Mouse (Mus musculus): ENCODE results near the gene Hs3st1.

DNA sequence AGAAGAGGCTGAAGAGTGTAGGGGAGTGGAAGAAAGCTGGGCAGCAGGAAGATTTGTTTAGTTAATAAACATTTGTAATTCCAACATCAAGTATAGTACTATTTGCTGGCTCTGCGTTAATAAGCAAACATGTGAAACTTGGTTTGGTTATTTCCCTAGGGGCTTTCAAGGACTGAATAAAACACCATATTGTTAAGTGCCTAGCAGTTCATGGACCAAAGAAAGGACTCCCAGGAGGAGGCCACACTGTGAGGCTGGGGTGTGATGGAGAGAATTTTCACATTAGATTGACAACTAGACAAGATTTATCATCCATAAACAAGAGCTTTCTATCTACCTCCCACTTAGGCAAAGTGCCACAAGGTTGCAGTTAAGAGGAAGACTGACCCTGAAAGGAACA lies 147.0 kb downstream of the Hs3st1 start:
- no peak for TF ChIP-seq CTCF (IDR thresholded peaks at IDR 0.05; ENCODE audit: borderline replicate concordance, control insufficient read depth, extremely low read depth, insufficient read depth, low read length, poor library complexity)
- TF ChIP-seq POLR2A (IDR thresholded peaks at IDR 0.05; ENCODE audit: control insufficient read depth, extremely low read depth, insufficient read depth, low read length, poor library complexity): no peak

All from thymus, adult 2 months (tissue).